Mouse (Mus musculus) olfactory bulb, adult 2 months (tissue): ENCODE results near the gene Abca7.

Experiments
- CTCF ChIP-seq: fragments of 200-500 bp; IDR thresholded peaks from 2 replicates; pipeline ENCODE4 v1.5.1; 2012; ENCODE audit warnings: low read depth, mild to moderate bottlenecking, low read length, moderate library complexity; ENCODE audit not compliant: insufficient read depth
- POLR2A ChIP-seq: fragments of 200-500 bp; IDR thresholded peaks from 2 replicates; pipeline ENCODE4 v1.6.1; 2012; ENCODE audit warnings: mild to moderate bottlenecking, low read depth, low read length, moderate library complexity; ENCODE audit not compliant: insufficient read depth

- TF ChIP-seq POLR2A = no peak
- no peak for TF ChIP-seq CTCF
Observed at GRCm38 (mm10) chr10:80002829-80003228, 6.5 kb downstream of the Abca7 start.
